ENCODE assay signal across 29 mouse cellular contexts in genomic region chr5:45691678-45692077, GRCm38 (mm10). TPM values are rescaled to one million over a fixed set of nuclear protein-coding genes. Genes with fewer than 3 reads are reported as not detected.
"Had no signal": no experiment of that assay in that cellular context is flagged by ENCODE, and none has a peak within 500 bp of the region (broad histone marks: within the 10 kb centered on the region; RNA-seq: fewer than 3 reads in every experiment).

No protein-coding gene starts in this region.

- H3K4me1 ChIP-seq: embryonic facial prominence, embryonic 10.5 days; embryonic facial prominence, embryonic 12.5 days; embryonic facial prominence, embryonic 13.5 days; embryonic facial prominence, embryonic 15.5 days; forebrain, embryonic 10.5 days; forebrain, embryonic 12.5 days; forebrain, embryonic 13.5 days; forebrain, embryonic 15.5 days had no signal

- H3K27ac ChIP-seq: embryonic facial prominence, embryonic 10.5 days; embryonic facial prominence, embryonic 12.5 days; embryonic facial prominence, embryonic 13.5 days; embryonic facial prominence, embryonic 15.5 days; forebrain, embryonic 10.5 days; forebrain, embryonic 12.5 days; forebrain, embryonic 13.5 days; forebrain, embryonic 15.5 days; gastrocnemius, adult 2 months; heart, adult 2 months had no signal

- H3K9me3 ChIP-seq: embryonic facial prominence, embryonic 10.5 days; embryonic facial prominence, embryonic 12.5 days; embryonic facial prominence, embryonic 13.5 days; embryonic facial prominence, embryonic 15.5 days; forebrain, embryonic 10.5 days; forebrain, embryonic 12.5 days; forebrain, embryonic 13.5 days; forebrain, embryonic 15.5 days had no signal

- H3K27me3 ChIP-seq: embryonic facial prominence, embryonic 12.5 days; embryonic facial prominence, embryonic 13.5 days; embryonic facial prominence, embryonic 15.5 days; forebrain, embryonic 12.5 days; forebrain, embryonic 13.5 days; forebrain, embryonic 15.5 days had no signal

- DNase-seq: cerebellum, adult 9-10 months; cerebellum, adult 9-11 months; cerebellum, postnatal 10 days; cerebellum, postnatal 14 days; cerebellum, postnatal 25 days; cerebellum, postnatal 36 days; embryo, embryonic 11 days; forebrain, postnatal 0 days; gastrocnemius, adult 2 months; gastrocnemius, postnatal 10 days; gastrocnemius, postnatal 14 days; gastrocnemius, postnatal 25 days; gastrocnemius, postnatal 36 days; heart, adult 11 months; heart, adult 18-20 months; heart, adult 2 months had no signal

- H3K4me2 ChIP-seq: embryonic facial prominence, embryonic 12.5 days; embryonic facial prominence, embryonic 13.5 days; embryonic facial prominence, embryonic 15.5 days; forebrain, embryonic 12.5 days; forebrain, embryonic 13.5 days; forebrain, embryonic 15.5 days had no signal

- H3K4me3 ChIP-seq: embryonic facial prominence, embryonic 10.5 days; embryonic facial prominence, embryonic 12.5 days; embryonic facial prominence, embryonic 13.5 days; embryonic facial prominence, embryonic 15.5 days; erythroblast, embryonic 14.5 days; forebrain, embryonic 10.5 days; forebrain, embryonic 12.5 days; forebrain, embryonic 13.5 days; forebrain, embryonic 15.5 days; gastrocnemius, adult 2 months; heart, adult 2 months had no signal

- H3K36me3 ChIP-seq: embryonic facial prominence, embryonic 15.5 days; forebrain, embryonic 15.5 days had no signal

- H3K9ac ChIP-seq: embryonic facial prominence, embryonic 12.5 days; embryonic facial prominence, embryonic 13.5 days; embryonic facial prominence, embryonic 15.5 days; forebrain, embryonic 12.5 days; forebrain, embryonic 13.5 days; forebrain, embryonic 15.5 days; forebrain, postnatal 0 days had no signal

RNA-seq across cellular contexts. Expression of gene Ncapg, which starts 22.0 kb away (rescaled TPM):
- total RNA-seq: gastrocnemius, adult 18-20 months; gastrocnemius, adult 2 months; gastrocnemius, adult 8-10 months had no signal

RNA-seq across cellular contexts. Expression of gene Fam184b, which starts 52.3 kb away (rescaled TPM):
- total RNA-seq: common myeloid progenitor, adult 5-6 weeks; granulocyte monocyte progenitor cell, adult 5-6 weeks had no signal
- polyA plus RNA-seq: erythroblast, embryonic 14.5 days; heart, adult 2 months had no signal
